Mouse (Mus musculus) lung, postnatal 25 days (tissue): ENCODE measurements around the gene Fam221b.

ENCODE experiments used
- DNase-seq: peaks from one replicate; pipeline ENCODE4 v3.0.0; 2022; ENCODE audit warnings: low spot score

Fam221b gene

DNA sequence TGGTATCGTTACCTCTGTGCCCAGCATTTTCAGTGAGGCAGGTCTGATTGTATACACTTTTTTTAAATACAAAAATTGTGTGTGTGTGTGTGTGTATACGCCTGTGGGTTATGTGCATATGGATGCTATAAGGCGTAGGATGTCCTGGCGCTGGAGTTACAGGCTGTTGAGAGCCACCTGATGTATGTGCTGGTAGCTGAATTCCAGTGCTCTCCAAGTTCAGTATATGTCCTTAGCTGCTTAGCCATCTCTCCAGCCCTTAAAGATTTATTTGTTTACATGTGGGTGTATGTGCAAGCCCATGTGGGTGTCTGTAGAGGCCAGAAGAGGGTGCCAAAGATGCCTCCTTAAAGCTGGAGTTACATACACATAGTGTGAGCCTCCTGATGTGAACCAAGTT lies 11.8 kb downstream of the Fam221b start:
- DNase-seq: no peak

DNA sequence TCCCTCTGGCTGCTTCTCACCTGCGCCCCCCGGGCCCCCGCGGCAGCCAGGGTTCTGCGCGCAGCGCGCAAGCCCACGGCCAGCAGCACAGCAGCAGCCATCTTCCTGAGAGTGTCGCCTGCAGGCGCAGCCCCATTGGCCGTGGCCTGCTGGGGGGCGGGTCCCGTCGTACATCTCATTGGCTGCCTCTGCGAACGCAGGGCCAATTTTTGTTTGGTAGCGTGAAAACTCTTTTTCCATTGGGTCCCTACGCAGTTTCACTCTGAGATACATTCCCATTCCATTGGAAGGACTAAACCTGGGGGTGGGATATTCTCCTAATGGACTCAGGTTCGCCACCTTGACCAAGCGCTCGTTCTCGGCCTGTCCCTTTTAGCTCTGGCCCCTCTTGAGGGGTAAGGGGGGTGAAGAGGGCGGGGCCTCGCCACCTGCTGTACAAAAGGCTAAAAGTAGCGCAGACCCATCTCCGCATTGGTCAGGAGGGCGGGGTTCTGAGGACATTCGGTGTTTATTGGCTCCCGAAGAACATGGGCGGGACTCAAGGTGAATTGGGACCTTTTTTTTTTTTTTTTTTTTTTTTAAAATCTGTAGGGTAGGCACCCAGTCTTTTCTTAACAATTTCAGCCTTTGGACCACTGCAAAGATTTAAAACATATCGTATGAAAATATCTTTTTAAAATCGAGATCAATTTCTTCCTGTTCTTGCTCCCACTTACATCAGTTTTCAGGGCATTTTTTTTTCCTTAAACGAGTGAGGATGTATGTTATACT lies 12.4 kb downstream of the Fam221b start, which contains the start of gene Hint2:
Gene Hint2 (minus strand): TSS at position 128 of the 771 bp plus-strand sequence.
- peak; percentile 97 for DNase-seq

- no peak for DNase-seq
Measured at GRCm38 (mm10) chr4:43655656-43656338, 13.1 kb downstream of the Fam221b start.

- peak; percentile 74 for DNase-seq
Measured at GRCm38 (mm10) chr4:43653161-43654015, 15.6 kb downstream of the Fam221b start, which contains the start of gene Spag8. Gene Spag8, minus strand, starts transcription at chr4:43653594.

GRCm38 (mm10) chr4:43652726-43653125 lies 16.2 kb downstream of the Fam221b start:
- no peak for DNase-seq

DNA sequence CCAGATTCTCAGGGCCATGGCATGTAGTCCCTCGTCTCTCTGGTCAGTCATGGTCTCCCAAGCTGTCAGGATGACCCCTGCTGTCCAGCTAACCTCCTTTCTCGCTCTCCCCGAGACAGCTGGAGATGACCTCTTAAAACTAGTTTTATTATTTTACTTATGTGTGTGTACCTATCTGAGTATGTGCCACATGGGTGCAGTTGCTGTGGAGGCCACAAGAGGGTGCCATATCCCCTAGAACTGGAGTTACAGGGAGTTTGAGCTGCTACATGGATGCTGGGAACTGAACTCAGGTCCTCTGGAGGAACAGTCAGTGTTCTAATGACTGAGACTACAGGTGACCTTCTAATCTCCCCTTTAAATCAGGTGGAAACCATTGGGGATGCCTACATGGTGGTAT lies 19.2 kb downstream of the Fam221b start:
- no peak for DNase-seq

DNA sequence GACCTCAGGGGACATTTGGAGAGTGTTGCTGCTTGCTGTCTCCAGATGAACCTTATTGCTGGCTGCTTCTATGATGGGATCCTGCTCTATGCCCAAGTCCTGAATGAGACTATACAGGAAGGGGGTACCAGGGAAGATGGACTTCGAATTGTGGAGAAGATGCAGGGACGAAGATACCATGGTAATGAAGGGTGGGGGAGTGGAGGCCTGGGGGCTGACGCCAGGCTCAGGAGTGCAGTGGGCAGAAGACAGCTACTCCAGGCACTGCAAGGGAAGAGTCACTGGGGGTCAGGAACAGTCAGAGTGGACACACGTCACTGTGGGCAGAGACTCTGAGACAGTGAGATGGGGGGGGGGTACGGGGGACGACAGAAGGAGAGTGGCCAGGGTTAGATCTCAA lies 28.5 kb downstream of the Fam221b start:
- DNase-seq: no peak

- no peak for DNase-seq
Measured at GRCm38 (mm10) chr4:43640076-43640475, 28.9 kb downstream of the Fam221b start.

- DNase-seq: no peak
Measured at GRCm38 (mm10) chr4:43636751-43637150, 32.2 kb downstream of the Fam221b start.

- DNase-seq: no peak
Measured at GRCm38 (mm10) chr4:43634621-43635374, 34.1 kb downstream of the Fam221b start.

- DNase-seq: no peak
Measured at GRCm38 (mm10) chr4:43633736-43634135, 35.2 kb downstream of the Fam221b start.

GRCm38 (mm10) chr4:43633296-43633695 lies 35.6 kb downstream of the Fam221b start:
- DNase-seq: no peak

- no peak for DNase-seq
Measured at GRCm38 (mm10) chr4:43631956-43632920, 36.7 kb downstream of the Fam221b start.

GRCm38 (mm10) chr4:43631046-43631955 lies 37.6 kb downstream of the Fam221b start, which contains the start of gene Npr2:
Gene Npr2, plus strand, starts transcription at chr4:43631935.
- DNase-seq: peak; percentile 29

DNA sequence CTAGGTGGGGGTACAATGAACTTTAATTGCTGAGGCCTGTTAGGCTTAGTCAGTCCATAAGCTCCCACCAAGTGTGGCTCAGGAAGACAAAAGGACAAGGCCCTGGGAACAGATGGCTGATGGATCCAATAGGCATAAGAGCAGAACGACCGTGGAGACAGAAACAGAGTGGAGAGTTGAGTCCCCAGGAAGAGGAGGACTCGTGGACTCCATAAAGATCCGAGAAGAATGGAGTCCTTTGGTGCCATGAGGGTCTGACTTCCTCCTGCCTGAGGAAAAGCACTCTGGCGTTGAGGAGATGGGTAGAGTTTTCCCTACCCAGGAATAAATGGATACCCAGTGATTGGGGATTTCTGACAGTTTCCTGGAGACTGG lies 38.3 kb downstream of the Fam221b start:
- DNase-seq: no peak

DNA sequence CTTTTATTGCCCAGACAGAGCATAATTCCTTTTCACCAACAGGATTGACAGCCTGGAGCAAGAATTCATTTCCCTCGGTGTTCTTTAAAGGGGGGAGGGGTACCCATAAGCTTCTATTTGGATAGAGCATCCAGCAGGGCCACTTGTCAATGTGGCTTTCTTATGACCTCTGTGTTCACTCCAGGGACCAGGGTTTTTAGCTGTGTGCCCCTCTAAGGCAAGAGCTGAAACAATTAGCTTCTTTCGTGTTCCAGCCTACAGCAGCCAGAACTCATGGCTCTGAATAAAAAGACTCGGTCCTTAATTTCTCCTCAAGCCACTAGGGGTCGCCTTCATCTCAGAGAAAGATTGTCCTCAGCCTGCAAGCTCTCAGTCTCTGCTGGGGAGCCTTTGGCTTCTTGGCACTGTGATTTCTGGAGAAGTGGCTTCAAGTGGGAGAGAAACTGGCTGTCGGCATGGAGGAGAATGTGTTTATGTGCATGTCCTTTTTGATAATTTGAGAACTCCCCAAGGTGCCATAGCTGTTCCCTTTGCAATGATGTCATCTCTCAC lies 38.8 kb downstream of the Fam221b start:
- DNase-seq: peak; percentile 90

DNA sequence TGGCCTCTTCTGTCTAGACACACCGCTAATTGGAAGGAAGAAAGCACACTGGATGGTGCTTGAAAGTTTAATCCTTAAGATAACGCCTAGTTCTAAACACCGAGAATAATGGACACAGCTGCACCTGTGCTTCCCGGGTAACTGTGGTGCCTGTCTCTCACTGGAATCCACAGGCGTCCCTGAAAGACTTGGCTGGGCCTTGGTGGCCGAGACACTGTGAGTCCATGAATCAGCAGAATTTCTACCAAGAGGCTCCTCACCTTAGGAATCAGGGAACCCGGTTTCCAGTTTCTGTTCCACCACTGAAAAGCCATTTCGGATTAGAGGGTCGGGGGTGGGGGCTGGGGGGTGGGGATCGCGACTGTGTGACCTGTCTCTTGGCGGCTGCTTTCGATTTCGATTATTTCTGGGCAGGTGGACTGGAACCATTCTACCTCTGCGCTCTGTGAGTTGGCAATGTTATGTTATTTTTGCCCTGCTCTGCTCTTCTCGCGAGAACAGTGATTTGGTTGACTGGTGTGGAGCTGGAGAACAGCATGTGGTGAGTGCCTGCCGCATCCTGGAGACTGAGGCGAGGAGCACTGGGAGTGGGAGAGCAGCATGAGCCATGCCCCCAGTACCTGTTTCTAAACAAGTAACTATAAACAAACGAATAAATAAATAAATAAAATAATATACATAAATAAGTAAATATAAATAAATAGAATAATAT lies 39.7 kb downstream of the Fam221b start:
- no peak for DNase-seq

DNA sequence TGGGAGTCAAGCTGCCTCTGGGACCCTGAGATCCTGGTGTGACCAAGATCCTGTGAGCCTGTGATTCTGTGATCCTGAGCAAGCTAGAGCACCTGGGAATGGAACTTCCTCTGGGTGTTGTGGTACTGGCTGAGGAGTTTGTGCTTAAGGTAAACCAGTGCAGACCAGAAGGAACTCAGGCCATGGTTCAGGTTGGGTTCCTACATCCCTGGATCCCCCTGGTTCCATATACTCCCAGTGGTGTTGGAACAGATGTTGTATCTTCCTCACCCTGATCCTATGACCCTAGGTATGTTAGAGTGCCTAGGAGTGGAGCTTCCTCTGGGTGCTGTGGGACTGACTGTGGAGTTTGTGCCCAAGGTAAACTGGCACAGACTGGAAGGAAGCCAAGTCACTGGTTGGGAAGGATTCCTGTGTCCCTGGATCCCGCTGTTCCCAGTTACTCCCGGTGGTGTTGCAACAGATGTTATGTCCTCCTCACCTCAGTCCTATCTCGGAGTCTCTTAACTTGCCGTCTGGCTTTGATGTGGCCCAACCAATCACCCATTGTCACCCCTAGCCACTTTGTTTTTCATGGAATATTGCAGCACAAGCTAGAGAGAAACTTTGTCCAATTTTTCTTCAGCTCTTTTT lies 48.7 kb downstream of the Fam221b start:
- no peak for DNase-seq
